Comparison of ENCODE assay signal across 27 mouse cellular contexts in genomic region chr2:168864905-168865304, GRCm38 (mm10).
DNase-seq lines count a peak whose midpoint lies in the region; ATAC-seq and TF ChIP-seq lines count a peak whose summit lies in the region.
"Had no signal": no experiment of that assay in that cellular context is flagged by ENCODE, and none has a peak within 500 bp of the region (broad histone marks: within the 10 kb centered on the region; RNA-seq: fewer than 3 reads in every experiment).

No protein-coding gene starts in this region.

- no peaks in the 10 kb centered on the region for H3K9me3 ChIP-seq in intestine, postnatal 0 days (ENCODE audit: control insufficient read depth)
- no peaks in the 10 kb centered on the region for H3K9me3 ChIP-seq in intestine, embryonic 15.5 days
- no peaks in the 10 kb centered on the region for H3K9me3 ChIP-seq in lung, embryonic 14.5 days (ENCODE audit: low read depth, low read length)
- H3K9me3 ChIP-seq: embryonic facial prominence, embryonic 12.5 days; embryonic facial prominence, embryonic 15.5 days; heart, embryonic 13.5 days had no signal

- H3K4me2 ChIP-seq in intestine, postnatal 0 days (replicated peaks; ENCODE audit: low read depth), result no peak overlapping the region
- no peak overlapping the region for H3K4me2 ChIP-seq in intestine, embryonic 15.5 days (replicated peaks)
- no peak overlapping the region for H3K4me2 ChIP-seq in lung, embryonic 14.5 days
- H3K4me2 ChIP-seq: embryonic facial prominence, embryonic 12.5 days; embryonic facial prominence, embryonic 15.5 days; heart, embryonic 13.5 days; hindbrain, embryonic 14.5 days had no signal

- no peak overlapping the region for H3K27ac ChIP-seq in intestine, postnatal 0 days (ENCODE audit: low read depth, low read length)
- H3K27ac ChIP-seq in intestine, embryonic 15.5 days, result no peak overlapping the region
- H3K27ac ChIP-seq in lung, embryonic 14.5 days (ENCODE audit: low read depth), result no peak overlapping the region
- H3K27ac ChIP-seq: embryonic facial prominence, embryonic 12.5 days; embryonic facial prominence, embryonic 15.5 days; gastrocnemius, adult 2 months; heart, embryonic 13.5 days; hindbrain, embryonic 14.5 days; hindbrain, postnatal 0 days had no signal

- no peaks in the 10 kb centered on the region for H3K4me1 ChIP-seq in intestine, postnatal 0 days (replicated peaks; ENCODE audit: control insufficient read depth, insufficient read depth, low read length)
- no peaks in the 10 kb centered on the region for H3K4me1 ChIP-seq in intestine, embryonic 15.5 days (replicated peaks)
- H3K4me1 ChIP-seq in lung, embryonic 14.5 days (ENCODE audit: insufficient read depth), result no peaks in the 10 kb centered on the region

- no peak overlapping the region for H3K9ac ChIP-seq in intestine, postnatal 0 days (ENCODE audit: low read depth, low read length)
- no peak overlapping the region for H3K9ac ChIP-seq in intestine, embryonic 15.5 days
- H3K9ac ChIP-seq in lung, embryonic 14.5 days, result no peak overlapping the region
- H3K9ac ChIP-seq: embryonic facial prominence, embryonic 12.5 days; embryonic facial prominence, embryonic 15.5 days; forebrain, postnatal 0 days; heart, embryonic 13.5 days; hindbrain, embryonic 14.5 days had no signal

- no peak for DNase-seq in lung, embryonic 14.5 days
- DNase-seq in lung, postnatal 10 days, result no peak
- peak; percentile 56 for DNase-seq in ES-CJ7 (ENCODE audit: low read depth, low spot score)
- DNase-seq in urinary bladder, postnatal 10 days (ENCODE audit: low spot score), result no peak
- DNase-seq: adrenal gland, adult 2 months; adrenal gland, postnatal 14 days; B cell, adult 2 months; cerebellum, adult 11 months; cerebellum, adult 2 months; cerebellum, adult 9-11 months; cerebellum, postnatal 25 days; forebrain, postnatal 0 days; gastrocnemius, adult 2 months; gastrocnemius, postnatal 14 days; heart, adult 11 months; heart, postnatal 14 days; heart, postnatal 4 days had no signal

- H3K36me3 ChIP-seq in intestine, postnatal 0 days (ENCODE audit: control insufficient read depth, insufficient read depth), result no peaks in the 10 kb centered on the region
- H3K36me3 ChIP-seq in intestine, embryonic 15.5 days, result no peaks in the 10 kb centered on the region
- H3K36me3 ChIP-seq in lung, embryonic 14.5 days (ENCODE audit: insufficient read depth), result no peaks in the 10 kb centered on the region
- H3K36me3 ChIP-seq: embryonic facial prominence, embryonic 12.5 days; embryonic facial prominence, embryonic 15.5 days; heart, embryonic 13.5 days had no signal

- TF ChIP-seq CTCF in intestine, postnatal 0 days (IDR thresholded peaks at IDR 0.05; ENCODE audit: low read depth), result peak; percentile 14; the same call in 1 of the 2 replicates
- TF ChIP-seq CTCF in lung, embryonic 14.5 days (IDR thresholded peaks at IDR 0.05; ENCODE audit: low read depth), result peak; percentile 13; the same call in 1 of the 2 replicates

- 80% methylated on average over 5 of the region's 5 CpGs for WGBS in intestine, postnatal 0 days
- 81% methylated on average over 5 of the region's 5 CpGs for WGBS in intestine, embryonic 15.5 days
- WGBS in lung, embryonic 14.5 days, result 81% methylated on average over 5 of the region's 5 CpGs

- no peak for ATAC-seq in intestine, postnatal 0 days
- ATAC-seq in intestine, embryonic 15.5 days, result no peak
- no peak for ATAC-seq in lung, embryonic 14.5 days (ENCODE audit: insufficient read depth)
- no peak for ATAC-seq in activated CD4-positive, CD25-positive, alpha-beta regulatory T cell, adult 4 months
- ATAC-seq: forebrain, embryonic 14.5 days; forebrain, postnatal 0 days; hindbrain, postnatal 0 days had no signal

- no peak overlapping the region for H3K4me3 ChIP-seq in intestine, postnatal 0 days (ENCODE audit: low read depth, low read length)
- H3K4me3 ChIP-seq in intestine, embryonic 15.5 days (replicated peaks), result no peak overlapping the region
- no peak overlapping the region for H3K4me3 ChIP-seq in lung, embryonic 14.5 days (ENCODE audit: low read depth, low read length)
- H3K4me3 ChIP-seq: embryonic facial prominence, embryonic 12.5 days; embryonic facial prominence, embryonic 15.5 days; gastrocnemius, adult 2 months; heart, embryonic 13.5 days had no signal

- H3K27me3 ChIP-seq in intestine, postnatal 0 days (replicated peaks; ENCODE audit: control insufficient read depth, insufficient read depth, low read length), result no peaks in the 10 kb centered on the region
- no peaks in the 10 kb centered on the region for H3K27me3 ChIP-seq in intestine, embryonic 15.5 days (replicated peaks)
- no peaks in the 10 kb centered on the region for H3K27me3 ChIP-seq in lung, embryonic 14.5 days (ENCODE audit: insufficient read depth, low read length)
- H3K27me3 ChIP-seq: CH12.LX; embryonic facial prominence, embryonic 12.5 days; embryonic facial prominence, embryonic 15.5 days; heart, embryonic 13.5 days had no signal
